ENCODE assay signal across 13 mouse cellular contexts in genomic region chr1:87856823-87857222, GRCm38 (mm10). TPM values are rescaled to one million over a fixed set of nuclear protein-coding genes. Genes with fewer than 3 reads are reported as not detected.
DNase-seq lines count a peak whose midpoint lies in the region; ATAC-seq and TF ChIP-seq lines count a peak whose summit lies in the region.
"Had no signal": no experiment of that assay in that cellular context is flagged by ENCODE, and none has a peak within 500 bp of the region (broad histone marks: within the 10 kb centered on the region; RNA-seq: fewer than 3 reads in every experiment).

No protein-coding gene starts in this region.

- no peaks in the 10 kb centered on the region for H3K27me3 ChIP-seq in heart, postnatal 0 days (ENCODE audit: control insufficient read depth, insufficient read depth, low read length)
- H3K27me3 ChIP-seq in myocyte (ENCODE audit: control insufficient read depth, insufficient read depth, insufficient read length): no peaks in the 10 kb centered on the region
- H3K27me3 ChIP-seq: forebrain, embryonic 15.5 days; hindbrain, embryonic 12.5 days; limb, embryonic 12.5 days had no signal

- no peak for TF ChIP-seq CTCF in heart, postnatal 0 days (IDR thresholded peaks at IDR 0.05; ENCODE audit: low read depth)
- no peak for TF ChIP-seq CTCF in bone marrow, adult 2 months (IDR thresholded peaks at IDR 0.05; ENCODE audit: control insufficient read depth, insufficient read depth, low read length)

- peaks cover 78% of the 10 kb centered on the region for H3K79me2 ChIP-seq in myocyte (ENCODE audit: control insufficient read depth, insufficient read depth)

- 34% methylated on average over 3 of the region's 3 CpGs for WGBS in heart, postnatal 0 days
- WGBS in bone marrow, adult 2 months: 11% methylated on average over 3 of the region's 3 CpGs

- intact Hi-C loops in heart, postnatal 14 days (cut with DNase I): loop anchor here (5.0 kb wide), 1 partner anchor 35 kb away; no protein-coding TSS in a partner anchor

- H3K9me3 ChIP-seq in heart, postnatal 0 days (replicated peaks; ENCODE audit: control insufficient read depth, low read length): no peaks in the 10 kb centered on the region
- H3K9me3 ChIP-seq: forebrain, embryonic 15.5 days; hindbrain, embryonic 12.5 days; limb, embryonic 12.5 days had no signal

- peak; percentile 58 for DNase-seq in heart, postnatal 0 days (ENCODE audit: low spot score)
- DNase-seq in heart, postnatal 14 days: no peak
- DNase-seq in lung, postnatal 36 days: peak; percentile 63
- no peak for DNase-seq in lung, adult 18-20 months
- DNase-seq in cerebellum, postnatal 4 days (ENCODE audit: low spot score in 2 of 2): no peak
- DNase-seq in cerebellum, adult 8-10 months: no peak
- DNase-seq: cerebellum, postnatal 25 days had no signal

- no peak for TF ChIP-seq POLR2A in bone marrow, adult 2 months (IDR thresholded peaks at IDR 0.05; ENCODE audit: borderline replicate concordance, control insufficient read depth, low read depth, low read length)
- no peak for TF ChIP-seq POLR2A in myocyte (IDR thresholded peaks at IDR 0.05; ENCODE audit: insufficient read length, low read depth)

- H3K9ac ChIP-seq in heart, postnatal 0 days (replicated peaks; ENCODE audit: low read depth, low read length): no peak overlapping the region
- H3K9ac ChIP-seq: forebrain, embryonic 15.5 days; hindbrain, embryonic 12.5 days; limb, embryonic 12.5 days had no signal

- H3K4me1 ChIP-seq in heart, postnatal 0 days (ENCODE audit: control insufficient read depth, insufficient read depth): peaks cover 42% of the 10 kb centered on the region
- H3K4me1 ChIP-seq in bone marrow, adult 2 months (ENCODE audit: control insufficient read depth, insufficient read depth, low read length): peaks cover 7% of the 10 kb centered on the region

- no peaks in the 10 kb centered on the region for H3K36me3 ChIP-seq in heart, postnatal 0 days (replicated peaks; ENCODE audit: control insufficient read depth, insufficient read depth, low read length)
- H3K36me3 ChIP-seq in myocyte (ENCODE audit: control insufficient read depth, insufficient read depth): no peaks in the 10 kb centered on the region
- H3K36me3 ChIP-seq: forebrain, embryonic 15.5 days; hindbrain, embryonic 12.5 days; limb, embryonic 12.5 days had no signal

- no peak for TF ChIP-seq EP300 in heart, postnatal 0 days (IDR thresholded peaks at IDR 0.05; ENCODE audit: low read depth)

- H3K27ac ChIP-seq in heart, postnatal 0 days (ENCODE audit: low read depth): peak overlapping the region; percentile 46; the same call in 1 of the 2 replicates
- H3K27ac ChIP-seq in bone marrow, adult 2 months (ENCODE audit: control insufficient read depth, insufficient read depth, low read depth, low read length, poor library complexity): peak overlapping the region; percentile 66; the same call in 1 of the 2 replicates
- H3K27ac ChIP-seq: forebrain, embryonic 15.5 days; hindbrain, embryonic 12.5 days; limb, embryonic 12.5 days had no signal

- no peak overlapping the region for H3K4me2 ChIP-seq in heart, postnatal 0 days (ENCODE audit: low read depth, low read length)
- peak overlapping the region; percentile 39 for H3K4me2 ChIP-seq in myocyte (ENCODE audit: low read depth)
- H3K4me2 ChIP-seq: forebrain, embryonic 15.5 days; hindbrain, embryonic 12.5 days; limb, embryonic 12.5 days had no signal

- no peak overlapping the region for H3ac ChIP-seq in myocyte (ENCODE audit: control insufficient read depth, insufficient read length)

- no peak for ATAC-seq in heart, postnatal 0 days (ENCODE audit: insufficient read depth, low read depth)
- ATAC-seq: forebrain, embryonic 15.5 days; intestine, postnatal 0 days had no signal

- no peak overlapping the region for H3K4me3 ChIP-seq in heart, postnatal 0 days (ENCODE audit: low read depth, low read length)
- H3K4me3 ChIP-seq in bone marrow, adult 2 months (replicated peaks; ENCODE audit: control insufficient read depth, low read depth, low read length): no peak overlapping the region
- no peak overlapping the region for H3K4me3 ChIP-seq in myocyte
- H3K4me3 ChIP-seq: forebrain, embryonic 15.5 days; hindbrain, embryonic 12.5 days; limb, embryonic 12.5 days had no signal

TF ChIP-seq in myocyte, 11 proteins besides CTCF, POLR2A, EP300 and RAD21:
- no peak for TF ChIP-seq SRF (IDR thresholded peaks at IDR 0.05; ENCODE audit: control insufficient read depth, insufficient read length, low read depth)
- TF ChIP-seq USF1 (IDR thresholded peaks at IDR 0.05; ENCODE audit: low read depth): no peak
- TF ChIP-seq TCF3 (IDR thresholded peaks at IDR 0.05; ENCODE audit: insufficient read length, low read depth): no peak
- no peak for TF ChIP-seq REST (IDR thresholded peaks at IDR 0.05; ENCODE audit: insufficient read depth, insufficient read length)
- TF ChIP-seq MYOG (IDR thresholded peaks at IDR 0.05; ENCODE audit: control insufficient read depth in 1 of 3, insufficient read depth in 1 of 3, insufficient read length in 2 of 3, low read depth in 2 of 3): no peak
- peak; percentile 68; the same call in 1 of the 2 replicates for TF ChIP-seq CEBPB (IDR thresholded peaks at IDR 0.05; ENCODE audit: insufficient read depth, poor library complexity, severe bottlenecking)
- TF ChIP-seq E2F4 (IDR thresholded peaks at IDR 0.05; ENCODE audit: insufficient read depth): no peak

RNA-seq across cellular contexts. Expression of gene Dgkd, which starts 3.7 kb away (rescaled TPM):
- total RNA-seq in heart, postnatal 0 days (2014; rRNA removed; ENCODE audit: low replicate concordance): 37.3 and 40.5 TPM in 2 replicates
- 12.4 and 14.1 TPM in 2 replicates for polyA plus RNA-seq in heart, postnatal 0 days (2015; fragmentation: Nextera tagmentation; extraction: Ambion mirVana)
- total RNA-seq in heart, postnatal 14 days (2021): 10 to 100 TPM; 56.9 to 63.9 TPM
- 33.5 and 56.0 TPM in 2 replicates for polyA plus RNA-seq in bone marrow, adult 2 months (2011; ENCODE audit: insufficient read depth, insufficient read length, low replicate concordance, missing spikeins)
- 59.3 TPM for polyA plus RNA-seq in myocyte (2012; fragmentation: generic; extraction: Trizol)

RNA-seq across cellular contexts. Expression of gene Sag, which starts 53.3 kb away (rescaled TPM):
- 0.11 TPM in 1 of 2 replicates, not detected in the other for total RNA-seq in heart, postnatal 0 days (2014; rRNA removed; ENCODE audit: low replicate concordance)
- polyA plus RNA-seq in heart, postnatal 0 days (2015; fragmentation: Nextera tagmentation; extraction: Ambion mirVana): 0.31 and 0.40 TPM in 2 replicates
- under 1 TPM; 0.29 to 0.43 TPM for total RNA-seq in heart, postnatal 14 days (2021)
- polyA plus RNA-seq in bone marrow, adult 2 months (2011; ENCODE audit: insufficient read depth, insufficient read length, low replicate concordance, missing spikeins): 4.0 and 7.0 TPM in 2 replicates
- polyA plus RNA-seq in myocyte (2012; fragmentation: generic; extraction: Trizol): 0.72 TPM

Comparison
In these comparisons a context has a peak if more than half of its experiments do, and no peak if none do; other contexts are left out.
1. DNase-seq: peak in heart, postnatal 0 days (single experiment) and lung, postnatal 36 days (single experiment); none in heart, postnatal 14 days (0 of 2), lung, adult 18-20 months (0 of 2), cerebellum, postnatal 4 days (0 of 2) and cerebellum, adult 8-10 months (single experiment).